Mouse (Mus musculus) kidney, adult 2 months (tissue): ENCODE measurements around the gene Xpr1. TPM values are rescaled to one million over a fixed set of nuclear protein-coding genes. Genes with fewer than 3 reads are reported as not detected.

Experiments
- DNase-seq: peaks from one replicate; pipeline ENCODE4 v3.0.0; 2021
- H3K27ac ChIP-seq: fragments of 200-500 bp; 2 replicates; pipeline ENCODE4 v1.5.1; 2012; ENCODE audit warnings: low read depth, low read length, control low read depth, inconsistent platforms; ENCODE audit not compliant: insufficient read depth
- H3K27me3 ChIP-seq: fragments of 200-500 bp; replicated peaks from 2 replicates; pipeline ENCODE4 v1.6.1; 2012; ENCODE audit warnings: mild to moderate bottlenecking, moderate library complexity, low read length, inconsistent platforms; ENCODE audit not compliant: control insufficient read depth, insufficient read depth
- H3K36me3 ChIP-seq: fragments of 200-500 bp; 2 replicates; pipeline ENCODE4 v1.6.1; 2012; ENCODE audit warnings: mild to moderate bottlenecking, moderate library complexity, low read length, inconsistent platforms; ENCODE audit not compliant: control insufficient read depth, insufficient read depth
- H3K4me1 ChIP-seq: fragments of 200-500 bp; 2 replicates; pipeline ENCODE4 v1.6.1; 2011; ENCODE audit warnings: low read length; ENCODE audit not compliant: control insufficient read depth, insufficient read depth
- H3K4me3 ChIP-seq: fragments of 200-500 bp; 2 replicates; pipeline ENCODE4 v1.5.1; 2011; ENCODE audit warnings: mild to moderate bottlenecking, low read depth, low read length, control low read depth; ENCODE audit not compliant: insufficient read depth
- CTCF ChIP-seq: fragments of 200-500 bp; conservative IDR thresholded peaks from 2 replicates; pipeline ENCODE4 v1.5.1; 2011; ENCODE audit warnings: low read depth, mild to moderate bottlenecking, control low read depth, low read length, moderate library complexity, mixed read lengths; ENCODE audit not compliant: insufficient read depth, insufficient read length
- POLR2A ChIP-seq: fragments of 200-500 bp; IDR thresholded peaks from one replicate; pipeline ENCODE4 v1.6.1; 2011; ENCODE audit warnings: low read depth, low read length, control low read depth
- WGBS: fragments of 180-500 bp; shearing (Covaris S2); methylation state at CpG from one replicate; pipeline ENCODE4 v1.1.7; 2018; 5-methylcytosine and 5-hydroxymethylcytosine counted together
- polyA plus RNA-seq: library from polyadenylated mRNA; depleted of rRNA; stranded (reverse); fragments of >200 nt; gene quantifications from 2 replicates; pipeline ENCODE4 v1.2.3, GENCODE M21; 2012

The Xpr1 gene
- polyA plus RNA-seq, 1 experiment, result 21.8 TPM

DNA sequence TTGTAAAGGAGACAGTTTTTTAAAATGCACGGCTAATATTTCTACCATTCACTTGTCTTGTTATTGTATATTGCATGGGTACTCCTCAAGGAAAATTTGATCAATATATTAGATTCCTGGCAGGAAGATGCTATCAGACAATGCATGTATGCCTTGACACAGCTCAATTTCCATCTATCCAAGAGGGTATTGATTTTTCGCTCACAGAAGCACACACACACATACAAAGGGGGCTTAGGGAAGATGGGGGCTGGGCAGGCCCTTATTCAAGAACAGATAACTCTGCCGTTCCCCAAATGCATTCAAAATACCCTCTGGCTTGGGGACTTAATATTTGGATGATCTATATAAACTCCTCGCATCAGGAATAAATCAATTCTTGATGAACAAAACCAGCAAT lies 25.9 kb upstream of the Xpr1 start:
- WGBS, result 95% methylated on average over 4 of the region's 4 CpGs
- Histone ChIP-seq H3K4me1 (0 out of 2 replicates have a peak, but pooled peaks cover 4% of the 10 kb centered on the region), H3K27ac (no peak overlapping the region), H3K4me3 (no peak overlapping the region), H3K27me3 (no peaks in the 10 kb centered on the region), H3K36me3 (no peaks in the 10 kb centered on the region)
- TF ChIP-seq POLR2A (no peak), CTCF (no peak)
- DNase-seq, result no peak

DNA sequence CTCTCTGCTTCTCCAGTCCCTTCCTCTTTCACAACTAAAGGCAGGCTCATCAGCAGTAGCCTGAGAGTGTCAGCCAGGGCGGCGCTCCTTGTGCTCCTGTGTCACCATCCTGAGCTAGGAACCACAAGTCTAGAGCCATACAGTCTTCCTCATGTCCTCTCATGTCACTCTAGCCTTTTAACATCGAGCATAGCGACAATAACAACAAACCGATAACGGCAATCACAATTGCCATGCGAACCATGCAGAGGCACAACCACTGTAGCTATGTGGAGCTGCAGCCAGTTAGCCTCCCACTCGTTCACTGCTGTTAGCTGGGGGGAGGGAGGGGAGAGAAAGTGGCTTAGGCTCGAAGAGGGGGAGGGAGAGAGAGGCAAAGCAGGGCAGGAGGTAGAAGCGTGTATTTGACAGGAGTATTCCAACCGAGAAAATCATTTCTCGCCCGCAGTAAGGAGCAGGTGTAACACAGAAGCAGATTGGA lies 25.3 kb upstream of the Xpr1 start:
- Histone ChIP-seq H3K27ac (no peak overlapping the region), H3K36me3 (no peaks in the 10 kb centered on the region), H3K4me1 (0 out of 2 replicates have a peak, but pooled peaks cover 4% of the 10 kb centered on the region), H3K27me3 (no peaks in the 10 kb centered on the region), H3K4me3 (no peak overlapping the region)
- no peak for DNase-seq
- TF ChIP-seq CTCF (no peak), POLR2A (no peak)
- WGBS, result 71% methylated on average over 13 of the region's 13 CpGs

DNA sequence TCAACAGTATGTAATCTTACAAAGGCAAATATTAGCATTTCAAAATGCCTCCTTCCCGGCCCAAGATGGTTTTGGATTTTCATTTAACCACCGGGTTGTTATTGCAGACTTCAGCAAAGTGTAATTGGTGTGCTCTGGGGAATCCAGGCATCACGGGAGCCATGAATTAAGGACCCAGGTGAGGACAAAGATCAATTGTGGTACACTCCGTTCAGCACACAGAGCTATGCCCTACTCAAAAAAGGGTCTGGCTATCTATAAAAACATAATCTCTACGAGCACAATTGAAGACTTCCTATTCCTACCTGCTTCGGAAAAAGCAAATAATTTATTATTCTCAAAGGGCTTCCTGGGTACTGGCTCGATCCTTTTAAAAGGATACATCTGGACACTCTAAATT lies 22.3 kb upstream of the Xpr1 start:
- H3K4me1 ChIP-seq, result 0 out of 2 replicates have a peak, but pooled peaks cover 4% of the 10 kb centered on the region
- peak; percentile 66 for DNase-seq
- H3K4me3 ChIP-seq, result no peak overlapping the region
- WGBS, result 37% methylated on average over 7 of the region's 7 CpGs
- no peak overlapping the region for H3K27ac ChIP-seq
- H3K36me3 ChIP-seq, result no peaks in the 10 kb centered on the region
- H3K27me3 ChIP-seq, result no peaks in the 10 kb centered on the region
- no peak for TF ChIP-seq POLR2A
- TF ChIP-seq CTCF, result no peak

DNA sequence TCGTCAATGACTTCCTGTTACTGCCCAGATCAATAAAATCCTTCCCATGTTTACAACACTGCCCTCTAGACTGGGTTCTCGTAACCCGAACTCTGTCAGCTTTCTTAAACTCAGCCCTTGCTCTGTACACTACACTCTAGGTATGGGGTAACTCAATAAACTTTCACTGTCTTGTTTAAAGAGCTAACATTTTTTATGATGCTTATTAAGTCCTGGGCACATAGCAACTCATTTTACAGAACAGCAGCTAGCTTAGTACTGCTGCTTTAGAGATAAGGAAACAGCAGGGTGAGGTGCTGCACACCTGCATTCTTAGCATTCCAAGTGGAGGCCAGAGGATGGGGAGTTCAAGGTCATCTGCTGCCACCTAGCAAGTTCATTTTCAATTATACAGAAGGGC lies 21.3 kb upstream of the Xpr1 start:
- no peak for DNase-seq
- no peaks in the 10 kb centered on the region for H3K36me3 ChIP-seq

DNA sequence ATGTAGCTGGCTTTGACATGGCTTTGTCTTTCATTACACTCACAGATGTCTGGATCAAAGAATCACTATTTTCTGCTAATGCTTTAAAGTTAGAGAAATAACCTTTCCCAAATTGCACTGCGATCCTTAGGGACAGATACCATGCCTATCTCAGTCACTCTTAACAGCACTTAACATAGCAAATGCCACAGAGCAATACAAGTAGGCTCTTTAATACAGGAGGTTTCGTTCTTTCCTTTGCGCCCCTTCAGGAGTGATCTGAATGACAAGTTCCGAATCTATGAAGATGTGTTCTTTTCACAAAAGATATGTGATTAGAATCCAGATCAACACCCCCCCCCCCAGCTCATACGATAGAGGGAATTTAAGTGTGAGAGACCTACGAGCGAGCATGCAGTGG lies 12.1 kb upstream of the Xpr1 start:
- Histone ChIP-seq H3K27me3 (no peaks in the 10 kb centered on the region), H3K27ac (no peak overlapping the region), H3K4me3 (no peak overlapping the region), H3K36me3 (no peaks in the 10 kb centered on the region), H3K4me1 (no peaks in the 10 kb centered on the region)
- no peak for TF ChIP-seq CTCF
- no peak for TF ChIP-seq POLR2A
- no peak for DNase-seq
- WGBS, result 95% methylated on average over 7 of the region's 7 CpGs

More for the DNA sequence above, 21.3 kb upstream of the Xpr1 start:
- 64% methylated on average over 3 of the region's 3 CpGs for WGBS
- Histone ChIP-seq H3K4me1 (0 out of 2 replicates have a peak, but pooled peaks cover 4% of the 10 kb centered on the region), H3K27me3 (no peaks in the 10 kb centered on the region), H3K27ac (no peak overlapping the region), H3K4me3 (no peak overlapping the region)
- TF ChIP-seq CTCF (no peak), POLR2A (no peak)

DNA sequence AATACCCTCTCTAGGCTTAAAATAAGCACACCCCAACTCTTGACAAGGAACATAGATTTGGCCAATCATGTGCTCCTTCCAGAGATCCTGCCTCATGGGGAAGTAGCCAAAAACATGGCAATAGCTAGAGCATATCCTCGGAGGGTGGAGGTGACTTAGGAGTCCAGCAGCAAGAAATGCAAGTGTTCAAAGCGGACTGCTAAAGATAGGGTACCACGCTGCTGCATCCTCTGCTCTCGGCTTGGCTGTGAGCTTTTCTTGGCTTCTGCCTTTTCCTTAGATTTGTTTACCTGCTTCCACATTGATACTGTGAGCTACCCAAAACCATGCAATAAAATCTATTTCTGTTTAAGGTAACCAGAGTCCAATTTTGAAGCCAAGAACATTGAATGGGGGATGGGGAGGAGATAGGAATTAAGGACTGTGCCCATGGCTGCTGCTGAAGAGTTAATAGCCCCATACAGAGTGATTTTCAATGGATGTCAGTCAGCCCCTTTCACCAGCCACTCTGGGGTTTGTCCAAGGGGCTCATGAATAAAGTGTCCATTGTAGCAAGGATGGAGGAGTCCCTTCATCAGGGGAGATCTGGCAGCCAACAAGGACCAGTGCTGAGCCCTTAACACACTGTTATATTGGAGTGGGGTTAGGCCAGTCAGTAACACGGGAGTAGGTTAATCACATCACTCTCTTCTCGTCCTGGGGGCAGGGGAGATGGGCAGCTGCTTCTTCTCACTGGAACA lies 10.1 kb upstream of the Xpr1 start:
- no peak overlapping the region for H3K4me3 ChIP-seq
- TF ChIP-seq POLR2A (no peak), CTCF (no peak)
- H3K27me3 ChIP-seq, result no peaks in the 10 kb centered on the region
- H3K4me1 ChIP-seq, result peaks cover 3% of the 10 kb centered on the region; the same call in 1 of the 2 replicates
- no peaks in the 10 kb centered on the region for H3K36me3 ChIP-seq
- 75% methylated on average over 6 of the region's 6 CpGs for WGBS
- H3K27ac ChIP-seq, result no peak overlapping the region
- no peak for DNase-seq

DNA sequence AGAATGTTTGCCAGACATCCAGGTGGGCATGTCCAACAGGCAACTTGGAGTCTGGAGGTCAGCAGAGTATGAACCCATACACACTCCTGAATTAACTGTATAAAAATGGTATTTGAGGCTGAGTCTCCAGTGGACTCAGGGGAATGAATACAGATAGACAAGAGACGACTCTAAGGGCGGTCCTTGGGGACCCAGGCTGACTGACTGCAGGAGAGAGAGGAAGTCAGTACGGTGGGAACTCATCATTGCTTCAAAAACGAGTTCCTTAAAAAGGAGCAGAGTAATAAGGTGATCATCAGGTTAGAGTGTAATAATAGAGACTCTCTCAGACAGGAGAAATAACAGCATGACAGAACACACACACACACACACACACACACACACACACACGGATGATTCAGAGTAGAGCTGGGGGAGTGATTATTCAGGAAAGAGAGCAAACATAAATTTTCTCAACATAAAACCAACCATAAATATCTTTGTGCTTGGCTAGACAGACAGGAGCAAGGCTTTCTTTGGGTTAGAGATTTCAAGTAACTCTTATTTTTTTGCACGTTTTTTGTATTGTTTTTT lies 8.6 kb upstream of the Xpr1 start:
- no peaks in the 10 kb centered on the region for H3K27me3 ChIP-seq
- DNase-seq, result no peak
- no peak overlapping the region for H3K4me3 ChIP-seq
- peaks cover 10% of the 10 kb centered on the region; the same call in 1 of the 2 replicates for H3K4me1 ChIP-seq
- WGBS, result 50% methylated on average over 6 of the region's 6 CpGs
- H3K36me3 ChIP-seq, result no peaks in the 10 kb centered on the region
- TF ChIP-seq POLR2A (no peak), CTCF (no peak)
- H3K27ac ChIP-seq, result no peak overlapping the region
